Mouse (Mus musculus) layer of hippocampus, adult 11-12 months (tissue): ENCODE data around the gene Hapln3.

Experiments
- DNase-seq: peaks from one replicate; pipeline ENCODE4 v3.0.0; 2022; ENCODE audit warnings: low spot score

Hapln3 gene

GRCm38 (mm10) chr7:79079212-79079611 is 51.6 kb downstream of the Hapln3 start:
- DNase-seq: no peak

GRCm38 (mm10) chr7:79068231-79068630 is 62.6 kb downstream of the Hapln3 start:
- DNase-seq: no peak

DNA sequence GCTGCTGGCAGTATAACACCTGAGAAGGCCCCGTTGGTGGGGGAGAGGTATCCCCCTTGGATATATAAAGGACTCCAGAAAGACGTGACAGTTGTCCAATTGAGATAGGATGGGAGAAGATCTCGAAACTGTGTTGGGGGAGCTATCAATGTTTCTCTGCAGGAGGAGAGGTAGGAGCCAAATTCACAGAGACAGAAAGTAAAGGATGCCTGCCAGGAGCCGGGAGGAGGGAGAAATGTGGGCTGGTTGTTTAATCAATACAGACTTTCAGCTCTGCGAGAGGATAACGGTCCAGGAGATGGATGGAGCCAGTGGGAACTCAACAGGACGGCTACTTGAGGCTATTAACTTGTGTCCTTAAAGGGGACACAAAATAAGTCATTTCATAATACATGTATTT is 63.4 kb downstream of the Hapln3 start:
- no peak for DNase-seq
